Mouse (Mus musculus) heart, adult 18-20 months (tissue): ENCODE measurements around the gene Pcgf5. TPM values are rescaled to one million over a fixed set of nuclear protein-coding genes. Genes with fewer than 3 reads are reported as not detected.

Source experiments
- DNase-seq, 2 experiments: peaks; one replicate each; pipeline ENCODE4 v3.0.0; 2021 to 2022; ENCODE audit warnings: mixed read lengths in 1 of 2
- total RNA-seq, 2 experiments: library from RNA; stranded (reverse); gene quantifications; 2 replicates each; pipeline ENCODE4 v1.2.3; 2021

Gene Pcgf5
- total RNA-seq, 2 experiments from 2014 or later: 63.4 to 78.1 TPM

DNA sequence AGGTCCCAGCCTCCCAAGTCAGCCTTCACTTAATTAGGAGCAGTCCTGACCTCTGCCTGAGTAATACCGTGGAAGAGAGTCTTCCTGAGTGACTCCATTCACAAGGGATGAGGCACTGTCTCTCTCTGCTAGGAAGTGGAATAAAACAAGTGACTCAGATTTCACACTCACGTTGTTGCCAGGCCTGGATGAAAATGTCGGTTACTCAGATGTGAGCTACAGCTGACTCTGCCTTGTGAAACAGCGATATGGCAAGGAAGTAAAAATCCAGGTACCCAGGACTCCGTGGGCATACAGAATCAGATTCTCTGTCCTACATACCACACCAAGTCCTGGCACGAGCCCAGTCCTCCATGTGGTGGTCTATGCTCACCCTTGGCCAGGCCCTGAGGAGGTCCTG, 142.8 kb downstream of the Pcgf5 start:
- DNase-seq: no peak

DNA sequence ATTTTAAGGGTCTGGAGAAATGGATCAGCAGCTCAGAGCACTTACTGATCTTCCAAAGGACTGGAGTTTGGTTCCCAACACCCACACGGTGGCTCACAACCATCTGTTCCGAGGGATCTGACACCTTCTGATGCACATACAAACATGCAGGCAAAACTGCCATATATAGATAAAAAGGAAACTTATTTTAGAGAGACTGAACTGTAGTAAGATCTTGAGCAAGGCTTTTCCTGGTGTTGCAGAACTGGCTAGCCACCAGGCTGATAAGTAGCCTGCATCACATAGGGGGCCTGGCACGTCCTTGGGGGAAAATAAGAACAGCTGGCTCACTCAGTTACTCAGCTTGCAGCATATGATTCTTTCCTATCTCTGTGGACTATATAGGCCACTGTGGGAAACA, 147.4 kb downstream of the Pcgf5 start:
- DNase-seq: no peak

DNA sequence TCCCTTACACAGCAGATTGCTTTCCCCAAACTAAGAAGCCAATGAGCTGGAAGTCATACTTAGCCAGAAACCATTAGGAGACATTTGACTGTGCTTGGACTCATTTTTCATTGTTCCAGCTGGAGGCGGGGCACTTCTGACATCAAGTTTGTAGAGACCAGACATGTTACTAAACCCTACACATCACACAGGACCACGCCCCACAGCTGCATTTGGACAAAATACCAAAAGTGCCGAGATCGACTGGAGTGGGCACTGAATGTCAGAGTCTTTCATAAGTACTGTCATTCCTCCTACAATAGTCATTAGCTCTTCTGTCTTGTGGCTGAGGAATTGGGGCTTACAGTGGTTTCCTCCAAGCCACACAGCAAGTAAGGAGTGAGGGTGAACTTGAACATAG, 148.4 kb downstream of the Pcgf5 start:
- no peak for DNase-seq

DNA sequence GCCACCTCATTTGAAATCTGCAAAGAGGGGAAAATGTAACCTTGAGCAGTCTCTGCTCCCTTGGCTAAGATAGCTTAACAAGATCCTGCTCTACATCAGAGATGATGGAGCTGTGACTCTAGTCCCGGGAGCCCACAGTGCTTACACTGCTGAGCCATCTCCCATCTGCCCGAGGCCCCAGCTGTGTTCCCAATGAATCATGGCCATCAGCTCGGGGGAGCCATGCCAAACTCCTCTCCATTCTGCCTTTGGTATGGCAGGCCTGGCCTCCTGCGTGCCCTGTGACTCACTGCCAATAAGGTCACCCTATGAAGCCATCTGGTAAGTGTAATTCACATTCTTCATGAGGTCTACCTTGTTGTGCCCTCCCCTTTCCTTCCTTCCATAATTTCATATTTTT, 149.0 kb downstream of the Pcgf5 start:
- DNase-seq: peak in 1 of 2 experiments; percentile 6

DNA sequence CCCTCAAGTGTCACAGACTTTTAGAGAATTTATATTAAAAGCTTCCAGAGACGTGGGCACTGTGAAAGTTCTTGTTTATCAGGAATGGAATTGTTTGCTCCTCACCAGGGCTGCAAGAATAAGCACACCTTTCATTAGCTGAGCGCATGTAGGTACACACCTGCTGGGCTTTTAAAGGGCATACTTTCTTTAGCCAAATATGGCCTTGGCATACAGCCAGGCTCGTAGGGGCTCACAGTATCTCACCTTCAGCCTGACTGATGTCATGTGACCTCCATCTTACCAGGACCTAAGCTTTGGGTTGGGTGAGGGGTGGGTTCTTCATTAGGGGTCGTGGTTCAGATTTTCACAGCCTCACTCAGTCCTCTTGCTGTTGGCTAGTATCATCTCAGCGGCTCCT, 149.6 kb downstream of the Pcgf5 start:
- no peak for DNase-seq

DNA sequence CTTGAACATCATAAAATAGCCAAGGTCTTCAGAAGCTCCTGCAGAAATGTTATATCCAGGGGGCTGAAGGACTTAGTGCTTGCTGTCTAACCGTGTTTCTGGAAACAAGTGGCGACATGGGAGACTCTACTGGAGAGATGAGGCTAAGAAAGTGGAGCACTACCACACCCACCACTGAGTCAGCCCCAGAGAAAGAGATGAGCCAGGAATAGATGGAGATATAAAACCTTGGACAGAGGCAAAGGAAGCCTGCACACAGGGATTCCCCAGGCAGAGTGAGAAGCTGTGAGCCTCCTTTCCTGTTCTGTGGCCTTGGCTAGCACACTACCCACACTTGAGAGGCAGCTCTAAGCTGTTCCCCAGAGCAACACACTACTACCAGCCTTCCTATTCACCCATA, 156.6 kb downstream of the Pcgf5 start:
- DNase-seq: no peak

Other genes with a start within 250 kb of the Pcgf5 start
- 100 to 1,000 TPM; 603 to 858 TPM for gene Ankrd1, start 228.2 kb upstream of the Pcgf5 start, total RNA-seq
- gene Hectd2, start 206.3 kb downstream of the Pcgf5 start, total RNA-seq: 1 to 10 TPM; 1.5 TPM